Mouse (Mus musculus) left cerebral cortex, postnatal 4 days (tissue): Measurements from ENCODE around the gene Fktn. TPM values are rescaled to one million over a fixed set of nuclear protein-coding genes. Genes with fewer than 3 reads are reported as not detected.
A peak's percentile ranks its signal among the peaks of the same experiment; 100 is the strongest.
"Not testable (repeated sequence)": the region's sequence is repeated elsewhere in the genome, so short reads cannot be mapped to it uniquely, and the experiment has no call there.

Source experiments
- DNase-seq: peaks from one replicate; pipeline ENCODE4 v3.0.0-alpha.2; 2022
- intact Hi-C: fragments of 180-260 bp; cut with DNase I; formaldehyde crosslinking; loops from one replicate; pipeline ENCODE4 v1.15.1; 2025
- total RNA-seq, 2 experiments: library from RNA; stranded (reverse); gene quantifications; 2 replicates each; pipeline ENCODE4 v1.2.3; 2021

Fktn gene
- total RNA-seq = 10 to 100 TPM; 19.4 to 19.9 TPM

- DNase-seq = no peak
- intact Hi-C loops = no loop called here
These were observed at the start of gene Fktn for GRCm38 (mm10) chr4:53713704-53714050. Gene Fktn (plus strand): TSS chr4:53713998.

- intact Hi-C loops = no loop called here
- DNase-seq = no peak
These were observed 31.7 kb upstream of the Fktn start for GRCm38 (mm10) chr4:53682092-53682491.

DNA sequence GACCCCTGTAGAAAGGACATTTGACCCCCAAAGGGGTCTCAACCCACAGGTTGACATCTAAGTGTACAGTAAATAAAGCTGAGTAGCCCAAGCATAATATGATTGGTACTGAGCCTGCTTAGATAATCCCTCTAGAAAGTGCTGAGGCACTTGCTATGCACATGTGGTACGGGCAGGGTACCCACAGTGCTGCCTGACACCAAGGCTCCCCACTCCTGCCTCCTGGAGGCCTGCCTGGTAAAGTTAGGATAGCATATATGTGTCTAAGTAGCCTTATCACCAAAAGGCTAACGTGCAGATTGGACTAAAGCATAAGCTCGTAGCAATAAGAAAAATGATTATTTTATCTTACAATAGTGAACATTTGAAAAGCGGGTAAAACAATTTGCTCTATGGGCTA lies 24.8 kb upstream of the Fktn start:
- intact Hi-C loops = no loop called here
- no peak for DNase-seq

DNA sequence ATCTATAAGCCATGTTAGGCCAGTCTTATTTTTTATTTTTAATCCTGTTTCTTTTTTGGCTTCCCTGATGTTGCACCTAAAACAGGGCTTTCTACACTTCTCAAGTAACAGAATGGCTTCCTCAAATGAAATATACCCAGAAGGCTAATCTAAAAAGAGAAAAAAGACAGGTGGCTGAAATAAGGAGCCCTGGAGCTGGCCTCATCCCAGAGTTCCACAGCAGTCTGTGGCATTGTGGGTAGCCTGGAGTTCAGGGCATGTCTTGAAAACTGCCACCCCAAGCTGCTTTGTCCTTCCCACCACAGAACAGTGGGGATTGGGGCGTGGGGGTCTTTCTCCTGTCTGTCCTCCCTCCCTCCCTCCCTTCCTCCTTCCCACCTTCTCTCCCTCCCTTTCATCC lies 22.4 kb upstream of the Fktn start:
- intact Hi-C loops = no loop called here
- DNase-seq = no peak

- intact Hi-C loops = not testable (repeated sequence)
These were observed 4.6 kb upstream of the Fktn start for GRCm38 (mm10) chr4:53709166-53709565.

DNA sequence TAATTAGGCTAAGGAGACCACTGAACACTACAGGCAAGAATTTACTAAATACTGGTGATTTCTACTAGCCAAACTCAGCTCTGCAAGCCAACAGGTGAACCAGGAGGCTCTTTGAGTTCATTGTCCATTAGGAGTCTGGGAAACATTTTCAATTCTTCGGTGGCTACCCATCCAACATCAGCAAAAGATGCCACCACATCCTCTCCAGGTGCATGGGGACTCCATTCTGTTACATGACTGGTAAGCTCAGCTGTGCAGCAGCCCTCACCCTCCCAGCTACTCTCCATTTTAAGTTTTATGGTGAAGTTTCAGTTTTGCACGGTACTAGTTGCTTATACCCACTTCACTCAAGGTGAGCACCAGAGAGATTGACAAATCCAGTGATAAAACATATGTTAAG lies 3.8 kb upstream of the Fktn start:
- DNase-seq = no peak
- intact Hi-C loops = no loop called here

More at GRCm38 (mm10) chr4:53709166-53709565, 4.6 kb upstream of the Fktn start:
- not testable (repeated sequence) for DNase-seq

GRCm38 (mm10) chr4:53710555-53711328 lies 3.1 kb upstream of the Fktn start:
- intact Hi-C loops = no loop called here
- no peak for DNase-seq

GRCm38 (mm10) chr4:53714051-53714814 lies 435 bp downstream of the Fktn start:
- intact Hi-C loops = no loop called here
- peak; percentile 93 for DNase-seq

- intact Hi-C loops = no loop called here
These were observed 2.2 kb downstream of the Fktn start for GRCm38 (mm10) chr4:53715977-53716376.

DNA sequence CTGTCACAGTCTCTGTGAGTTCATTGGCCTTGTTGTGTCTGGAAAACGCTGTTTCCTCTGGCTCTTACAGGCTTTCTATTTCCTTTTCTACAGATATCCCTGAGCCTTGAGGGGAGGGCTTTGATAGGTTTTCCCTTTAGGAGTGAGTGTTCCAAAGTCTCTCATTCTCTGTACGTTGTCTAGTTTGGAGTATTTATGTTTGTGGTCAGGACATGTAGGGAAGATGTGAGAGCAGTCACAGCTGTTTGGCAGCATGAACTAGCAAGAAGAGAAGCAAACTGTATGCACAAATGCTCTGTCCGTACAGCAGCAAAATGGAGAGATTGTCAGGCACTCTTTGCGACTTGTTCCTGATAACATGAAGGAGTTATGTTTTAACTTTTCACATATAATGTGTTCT lies 3.7 kb downstream of the Fktn start:
- no peak for DNase-seq
- intact Hi-C loops = no loop called here

More at GRCm38 (mm10) chr4:53715977-53716376, 2.2 kb downstream of the Fktn start:
- DNase-seq = no peak

DNA sequence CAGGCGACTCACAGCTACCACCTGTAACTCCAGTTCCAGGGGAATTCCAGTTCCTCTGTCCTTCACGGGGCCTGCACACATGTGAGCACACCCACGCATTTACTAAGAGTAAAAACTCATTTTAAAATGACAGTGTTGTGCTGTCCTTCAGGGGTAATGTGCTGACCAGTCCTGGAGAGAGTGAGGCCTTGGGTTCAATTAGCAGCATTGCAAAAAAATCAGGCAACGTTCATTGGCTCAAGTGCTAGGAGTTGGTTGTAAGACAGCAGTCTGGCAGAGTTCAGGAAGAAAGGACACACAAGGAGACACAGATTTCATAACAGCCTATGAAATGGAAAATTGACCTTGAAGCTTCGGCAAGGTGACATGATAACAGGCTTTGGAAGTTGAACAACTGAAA lies 4.5 kb downstream of the Fktn start:
- DNase-seq = no peak
- intact Hi-C loops = no loop called here

DNA sequence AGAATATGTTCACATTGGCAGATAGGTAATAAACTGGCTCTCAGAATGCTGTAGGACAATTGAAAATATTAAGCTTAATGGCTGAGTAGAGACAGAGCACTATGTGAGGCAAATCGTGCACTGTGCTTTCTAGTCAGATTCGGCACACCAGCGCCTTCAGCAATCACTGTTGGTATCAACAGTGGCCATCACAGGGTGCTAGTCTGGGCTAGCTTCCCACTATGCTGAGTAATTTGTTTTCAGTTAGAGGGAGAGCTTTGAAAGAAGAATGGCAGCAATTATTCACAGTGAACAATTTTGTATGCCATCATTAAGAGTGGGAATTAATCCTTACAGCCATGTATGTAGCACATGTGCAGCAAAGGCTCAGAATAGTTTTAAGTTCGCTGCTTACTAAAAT lies 8.7 kb downstream of the Fktn start:
- DNase-seq = no peak
- intact Hi-C loops = no loop called here

DNA sequence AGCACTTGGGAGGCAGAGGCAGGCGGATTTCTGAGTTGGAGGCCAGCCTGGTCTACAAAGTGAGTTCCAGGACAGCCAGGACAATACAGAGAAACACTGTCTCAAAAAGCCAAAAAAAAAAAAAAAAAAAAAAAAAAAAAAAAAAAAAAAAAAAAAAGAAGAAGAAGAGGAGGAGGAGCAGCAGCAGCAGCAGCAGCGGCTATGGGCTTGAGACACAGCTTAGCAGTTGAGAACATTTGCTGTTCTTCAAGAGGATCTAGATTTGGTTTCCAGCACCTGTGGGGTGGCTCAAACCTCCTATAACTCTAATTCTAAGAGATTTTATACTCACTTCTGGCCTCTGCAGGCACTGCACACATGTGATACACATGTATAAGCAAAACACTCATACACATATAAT lies 12.3 kb downstream of the Fktn start:
- DNase-seq, intact Hi-C loops: not testable (repeated sequence)

GRCm38 (mm10) chr4:53728121-53728520 lies 14.3 kb downstream of the Fktn start:
- DNase-seq = no peak
- intact Hi-C loops = no loop called here

DNA sequence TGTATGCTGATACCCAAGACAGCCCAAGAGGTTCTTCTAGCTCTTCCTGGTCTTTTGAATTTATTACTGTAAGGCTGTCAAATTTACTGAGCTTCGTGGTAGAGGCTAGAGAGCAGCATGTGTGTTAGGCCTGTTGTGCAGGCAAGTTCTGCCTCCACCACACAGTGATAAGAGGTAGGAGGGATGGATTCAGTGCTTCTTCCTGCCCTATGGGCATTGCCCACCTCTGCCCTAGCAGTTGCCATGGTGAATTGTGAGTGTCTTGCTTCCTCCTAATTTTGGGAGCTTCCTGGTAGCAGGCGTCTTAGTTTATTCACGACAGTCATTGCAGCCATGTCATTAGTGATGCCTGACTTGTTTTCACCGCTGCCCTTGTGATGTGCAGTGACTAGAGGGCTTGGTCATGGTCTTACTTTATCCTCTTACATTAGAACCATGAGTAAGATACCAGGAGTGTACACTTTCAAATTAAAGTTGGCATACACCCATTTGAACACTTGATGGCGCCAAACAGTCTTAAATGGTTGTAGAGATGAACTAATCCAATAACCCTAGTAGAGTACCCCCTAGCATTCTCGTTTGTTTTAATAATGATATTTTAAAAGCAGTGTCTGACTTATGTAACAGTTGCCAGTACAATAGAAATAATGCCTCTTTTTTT lies 25.3 kb downstream of the Fktn start:
- intact Hi-C loops = no loop called here
- peak; percentile 32 for DNase-seq

DNA sequence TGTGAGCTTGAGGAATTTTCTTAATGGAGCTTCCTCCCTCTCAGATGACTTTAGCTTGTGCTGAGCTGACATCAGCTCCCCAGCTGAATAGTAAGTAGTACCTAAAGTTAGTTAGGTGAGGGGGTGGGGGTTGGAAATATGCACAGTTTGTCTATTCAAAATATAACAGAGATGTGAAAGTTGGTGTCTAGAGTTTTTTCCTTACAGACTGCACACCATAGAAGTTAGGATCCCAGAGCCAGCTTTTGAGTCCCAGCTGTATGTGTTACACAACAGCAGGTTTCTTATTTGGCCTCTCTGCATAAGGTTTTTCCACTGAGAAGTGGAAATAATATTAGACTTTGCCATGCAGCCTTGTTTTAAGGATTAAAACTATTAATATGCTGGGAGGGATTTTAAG lies 36.0 kb downstream of the Fktn start:
- no peak for DNase-seq
- intact Hi-C loops = loop anchor here (5.0 kb wide), 1 partner anchor 97 kb away; no protein-coding TSS in a partner anchor

- intact Hi-C loops = no loop called here
- DNase-seq = no peak
These were observed 36.8 kb downstream of the Fktn start for GRCm38 (mm10) chr4:53750391-53751120.

GRCm38 (mm10) chr4:53757030-53757429 lies 43.2 kb downstream of the Fktn start:
- intact Hi-C loops = no loop called here

GRCm38 (mm10) chr4:53758764-53759163 lies 45.0 kb downstream of the Fktn start:
- no peak for DNase-seq
- intact Hi-C loops = no loop called here

More at GRCm38 (mm10) chr4:53757030-53757429, 43.2 kb downstream of the Fktn start:
- DNase-seq = no peak

DNA sequence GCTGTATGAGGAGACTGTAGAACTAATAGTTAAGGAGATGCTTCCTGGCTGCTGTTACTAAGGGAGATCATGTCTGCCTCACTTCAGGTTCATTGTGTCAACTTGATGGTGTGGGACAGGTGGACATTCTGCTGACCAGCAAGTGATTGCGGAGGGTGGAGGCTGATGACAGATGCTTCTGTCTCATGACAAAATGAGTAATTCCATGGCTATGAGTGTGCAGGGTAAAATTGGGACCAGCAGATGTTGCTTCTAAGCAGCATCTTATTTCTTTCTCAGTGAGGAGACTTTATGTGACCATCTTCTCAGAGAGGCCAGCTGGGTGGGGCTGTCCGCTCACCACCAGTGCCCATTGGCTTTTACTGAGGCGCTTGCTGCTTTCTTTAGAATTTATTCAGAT lies 45.9 kb downstream of the Fktn start:
- intact Hi-C loops = no loop called here
- DNase-seq = no peak

DNA sequence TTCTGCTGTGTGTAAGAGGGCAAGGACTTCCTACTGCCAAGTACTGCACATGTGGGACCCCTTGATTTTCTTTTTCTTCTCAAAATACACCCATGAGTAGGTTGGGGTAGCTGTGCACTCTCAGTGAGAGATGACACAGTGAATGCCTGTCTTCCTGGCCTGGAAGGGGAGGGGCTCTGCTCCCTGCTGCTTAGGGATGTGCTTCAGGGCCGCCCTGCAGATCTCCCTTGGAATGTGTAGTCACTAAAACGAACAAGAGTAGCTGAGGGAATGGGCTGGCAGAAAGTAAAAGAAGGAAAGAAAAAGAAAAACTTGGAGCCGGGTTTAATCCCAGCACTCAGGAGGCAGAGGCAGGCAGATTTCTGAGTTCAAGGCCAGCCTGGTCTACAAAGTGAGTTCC lies 48.7 kb downstream of the Fktn start:
- DNase-seq = no peak
- intact Hi-C loops = no loop called here
